Mouse (Mus musculus) monocyte, adult 59 days (primary cell): ENCODE data around the gene Il12rb1. TPM values are rescaled to one million over a fixed set of nuclear protein-coding genes. Genes with fewer than 3 reads are reported as not detected.

ENCODE experiments used
- total RNA-seq, 2 experiments: library from RNA; stranded (reverse); gene quantifications; one replicate each; pipeline ENCODE4 v1.2.4; 2023

Il12rb1 gene
- under 1 TPM; 0.26 to 0.46 TPM for total RNA-seq

GRCm38 (mm10) chr8:70808239-70808638, at the start of gene Il12rb1:
Gene Il12rb1 (plus strand): TSS chr8:70808449.

GRCm38 (mm10) chr8:70760775-70761406, 47.4 kb upstream of the Il12rb1 start, which contains the start of gene Mpv17l2:
Gene Mpv17l2 (minus strand): TSS chr8:70760946.

DNA sequence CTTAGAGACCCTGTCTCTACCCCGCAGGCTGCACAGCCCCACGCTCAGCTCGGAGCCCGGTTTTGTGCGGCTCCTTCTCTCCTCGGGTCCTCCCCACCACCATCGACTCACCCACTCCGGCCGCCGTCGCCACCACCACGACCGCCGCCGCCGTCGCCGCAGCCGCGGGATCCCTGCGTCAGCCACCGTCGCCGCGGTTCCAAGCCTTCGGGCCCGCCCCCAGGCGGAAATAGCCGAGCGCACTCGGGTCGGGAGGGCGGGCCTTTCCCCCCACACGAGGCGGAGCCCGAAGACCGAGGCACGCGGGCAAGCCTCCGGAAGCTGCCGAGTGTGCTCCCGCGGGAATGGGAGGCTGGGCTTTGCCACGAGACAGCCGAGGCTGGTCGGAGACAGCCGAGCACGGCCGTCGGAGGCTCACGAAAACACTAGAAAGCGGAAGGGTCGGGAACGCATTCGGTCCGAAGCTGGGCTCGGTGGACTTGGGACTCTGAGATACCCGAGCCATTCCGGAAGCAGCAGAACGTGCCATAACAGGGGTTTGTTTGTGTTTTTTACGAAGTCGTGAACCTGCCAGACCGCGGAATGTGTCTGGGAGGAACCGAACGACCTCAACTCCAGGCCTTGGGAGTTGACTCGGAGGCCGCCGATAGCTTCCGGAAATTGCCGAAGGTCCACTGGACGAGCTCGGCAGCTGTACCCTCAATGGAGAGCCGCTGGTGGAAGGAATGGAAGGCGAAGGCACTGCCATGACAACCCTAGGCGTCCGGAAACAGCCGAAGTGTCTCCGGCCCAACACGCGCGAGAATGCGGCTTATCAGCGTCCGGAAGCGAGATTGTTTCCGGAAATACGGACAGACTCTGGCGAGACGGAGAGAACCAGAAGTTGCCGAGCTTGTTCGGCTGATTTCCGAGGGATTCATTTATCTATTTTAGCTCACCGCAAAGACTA, 31.5 kb upstream of the Il12rb1 start, which contains the start of gene Pik3r2:
Gene Pik3r2, minus strand, starts transcription at position 218 of the 949 bp plus-strand sequence.

GRCm38 (mm10) chr8:70804481-70805206, 3.6 kb upstream of the Il12rb1 start, which contains the start of gene Mast3:
Gene Mast3 (minus strand): TSS chr8:70805054.

GRCm38 (mm10) chr8:70839408-70840351, 31.4 kb downstream of the Il12rb1 start, which contains the start of gene Arrdc2:
Gene Arrdc2 (minus strand): TSS chr8:70839720.

DNA sequence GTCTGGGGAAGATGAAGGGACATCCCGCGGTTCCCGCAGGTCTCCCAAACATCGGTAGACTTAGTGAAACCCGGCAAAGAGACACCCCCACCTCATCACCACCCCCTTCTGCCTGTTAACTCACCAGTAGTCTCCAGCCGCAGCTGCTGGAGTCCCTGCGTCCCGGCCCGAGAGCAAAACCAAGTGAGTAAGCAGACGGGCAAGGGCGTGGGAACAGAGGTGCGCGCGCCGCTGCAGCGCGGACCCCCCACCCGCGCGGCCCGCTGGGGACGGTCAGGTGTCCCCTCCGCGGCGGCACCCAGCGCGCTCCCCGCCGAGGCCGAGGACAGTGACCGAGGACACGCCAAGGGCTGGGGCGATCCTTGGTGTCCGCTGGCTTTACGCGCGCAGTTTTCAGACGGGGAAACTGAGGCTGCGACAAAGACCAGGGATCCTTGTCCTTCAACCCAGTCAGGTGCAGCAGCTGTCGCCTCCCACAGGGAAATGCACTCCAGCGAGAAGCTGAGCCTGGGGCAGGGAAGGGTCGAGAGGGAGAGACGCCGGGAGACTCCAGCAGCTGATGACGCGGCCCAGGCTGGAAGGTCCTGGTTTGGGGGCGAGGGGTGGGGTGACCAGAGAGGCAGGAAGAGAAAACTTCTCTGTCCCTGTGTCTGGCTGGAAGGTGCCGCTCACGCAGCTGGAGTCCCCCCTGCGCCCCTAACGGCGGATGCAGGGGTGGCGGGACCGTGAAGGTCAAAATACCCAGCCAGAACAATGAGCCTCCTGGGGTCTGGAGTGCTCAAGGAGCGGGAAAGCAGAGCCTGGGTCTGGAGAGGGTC, 54.8 kb downstream of the Il12rb1 start, which contains the start of gene Kcnn1:
Gene Kcnn1, minus strand, starts transcription at position 435 of the 818 bp plus-strand sequence.

Other genes starting within 250 kb of the Il12rb1 start
- gene Isyna1, start 214.1 kb upstream of the Il12rb1 start, total RNA-seq, result 10 to 100 TPM; 53.8 to 56.4 TPM
- gene Ssbp4, start 199.6 kb upstream of the Il12rb1 start, total RNA-seq, result 100 to 1,000 TPM; 135 to 148 TPM
- gene Lrrc25, start 192.3 kb upstream of the Il12rb1 start, total RNA-seq, result 100 to 1,000 TPM; 164 to 177 TPM
- 10 to 100 TPM; 54.8 to 78.0 TPM for gene Gdf15, start 176.0 kb upstream of the Il12rb1 start, total RNA-seq
- 1 to 10 TPM; 7.2 to 9.8 TPM for gene Pgpep1, start 148.1 kb upstream of the Il12rb1 start, total RNA-seq
- 10 to 100 TPM; 46.0 to 54.9 TPM for gene Lsm4, start 135.2 kb upstream of the Il12rb1 start, total RNA-seq
- 1,000 to 10,000 TPM; 1,065 to 1,168 TPM for gene Jund, start 109.5 kb upstream of the Il12rb1 start, total RNA-seq
- gene Iqcn, start 105.0 kb upstream of the Il12rb1 start, total RNA-seq, result 10 to 100 TPM; 15.5 to 15.9 TPM
- gene Gm3336, start 89.9 kb upstream of the Il12rb1 start, total RNA-seq, result under 1 TPM in 1 of 2 experiments, not detected in 1; 0.79 TPM
- under 1 TPM in 1 of 2 experiments, not detected in 1; 0.24 TPM for gene Pde4c, start 84.7 kb upstream of the Il12rb1 start, total RNA-seq
- gene Rab3a, start 53.8 kb upstream of the Il12rb1 start, total RNA-seq, result 1 to 10 TPM; 5.7 to 6.9 TPM
- 10 to 100 TPM; 28.9 to 32.4 TPM for gene Mpv17l2, start 47.5 kb upstream of the Il12rb1 start, total RNA-seq
- 10 to 100 TPM; 23.1 to 26.5 TPM for gene Pik3r2, start 31.7 kb upstream of the Il12rb1 start, total RNA-seq
- gene Mast3, start 3.4 kb upstream of the Il12rb1 start, total RNA-seq, result 100 to 1,000 TPM; 128 to 134 TPM
- 10 to 100 TPM; 57.2 to 67.9 TPM for gene Arrdc2, start 31.3 kb downstream of the Il12rb1 start, total RNA-seq
- gene Kcnn1, start 54.8 kb downstream of the Il12rb1 start, total RNA-seq, result not detected
- 10 to 100 TPM; 46.6 to 48.7 TPM for gene Ccdc124, start 65.5 kb downstream of the Il12rb1 start, total RNA-seq
- under 1 TPM; 0.21 to 0.33 TPM for gene Slc5a5, start 84.3 kb downstream of the Il12rb1 start, total RNA-seq
- 1,000 to 10,000 TPM; 2,573 to 2,784 TPM for gene Rpl18a, start 89.0 kb downstream of the Il12rb1 start, total RNA-seq
- gene Map1s, start 97.5 kb downstream of the Il12rb1 start, total RNA-seq, result 10 to 100 TPM; 52.8 to 55.4 TPM